Mouse (Mus musculus) myocyte (in vitro differentiated cells): ENCODE results near the gene Morn1. TPM values are rescaled to one million over a fixed set of nuclear protein-coding genes. Genes with fewer than 3 reads are reported as not detected.
A peak's percentile ranks its signal among the peaks of the same experiment; 100 is the strongest.

Experiments used
- H3K27me3 ChIP-seq: one replicate; pipeline ENCODE4 v1.6.1; 2011; ENCODE audit not compliant: control insufficient read depth, insufficient read depth, insufficient read length
- H3K36me3 ChIP-seq: one replicate; pipeline ENCODE4 v1.6.1; 2011; ENCODE audit not compliant: control insufficient read depth, insufficient read depth
- H3K4me2 ChIP-seq: one replicate; pipeline ENCODE4 v1.6.1; 2011; ENCODE audit warnings: low read depth, control low read depth
- H3K4me3 ChIP-seq: one replicate; pipeline ENCODE4 v1.5.1; 2011; ENCODE audit warnings: mild to moderate bottlenecking, control low read depth, moderate library complexity
- H3K79me2 ChIP-seq: one replicate; pipeline ENCODE4 v1.6.1; 2011; ENCODE audit not compliant: control insufficient read depth, insufficient read depth
- H3ac ChIP-seq: one replicate; pipeline ENCODE4 v1.6.1; 2011; ENCODE audit not compliant: control insufficient read depth, insufficient read length
- CEBPB ChIP-seq: IDR thresholded peaks from 2 replicates; pipeline ENCODE4 v1.6.1; 2011; ENCODE audit warnings: mild to moderate bottlenecking, moderate library complexity; ENCODE audit not compliant: poor library complexity, insufficient read depth, severe bottlenecking
- E2F4 ChIP-seq: IDR thresholded peaks from one replicate; pipeline ENCODE4 v1.6.1; 2011; ENCODE audit warnings: mild to moderate bottlenecking, control low read depth, moderate library complexity; ENCODE audit not compliant: insufficient read depth
- MAX ChIP-seq: IDR thresholded peaks from one replicate; pipeline ENCODE4 v1.6.1; 2011; ENCODE audit warnings: low read depth, mild to moderate bottlenecking, control low read depth
- MYOD1 ChIP-seq, 3 experiments: IDR thresholded peaks; one replicate each; pipeline ENCODE4 v1.6.1; 2011; ENCODE audit warnings: control low read depth in 2 of 3, low read depth in 2 of 3, mild to moderate bottlenecking in 2 of 3, moderate library complexity in 1 of 3; ENCODE audit not compliant: insufficient read length in 2 of 3, control insufficient read depth in 1 of 3
- MYOG ChIP-seq, 3 experiments: IDR thresholded peaks; one replicate each; pipeline ENCODE4 v1.6.1; 2011; ENCODE audit warnings: control low read depth in 2 of 3, low read depth in 2 of 3, mild to moderate bottlenecking in 2 of 3; ENCODE audit not compliant: insufficient read length in 2 of 3, control insufficient read depth in 1 of 3, insufficient read depth in 1 of 3
- POLR2A ChIP-seq: IDR thresholded peaks from one replicate; pipeline ENCODE4 v1.6.1; 2011; ENCODE audit warnings: low read depth, mild to moderate bottlenecking, control low read depth, moderate library complexity; ENCODE audit not compliant: insufficient read length
- POLR2AphosphoS2 ChIP-seq: IDR thresholded peaks from one replicate; pipeline ENCODE4 v1.6.1; 2011; ENCODE audit warnings: low read depth, control low read depth; ENCODE audit not compliant: insufficient read length
- REST ChIP-seq: IDR thresholded peaks from one replicate; pipeline ENCODE4 v1.6.1; 2011; ENCODE audit warnings: mild to moderate bottlenecking, control low read depth, moderate library complexity; ENCODE audit not compliant: insufficient read depth, insufficient read length
- SRF ChIP-seq: IDR thresholded peaks from one replicate; pipeline ENCODE4 v1.6.1; 2011; ENCODE audit warnings: low read depth; ENCODE audit not compliant: control insufficient read depth, insufficient read length
- TCF12 ChIP-seq: IDR thresholded peaks from one replicate; pipeline ENCODE4 v1.6.1; 2011; ENCODE audit warnings: mild to moderate bottlenecking, control low read depth; ENCODE audit not compliant: poor library complexity, insufficient read depth, severe bottlenecking
- TCF3 ChIP-seq: IDR thresholded peaks from one replicate; pipeline ENCODE4 v1.6.1; 2011; ENCODE audit warnings: low read depth, control low read depth; ENCODE audit not compliant: insufficient read length
- USF1 ChIP-seq: IDR thresholded peaks from one replicate; pipeline ENCODE4 v1.6.1; 2011; ENCODE audit warnings: low read depth, mild to moderate bottlenecking, control low read depth, moderate library complexity
- polyA plus RNA-seq: library from polyadenylated mRNA; unstranded; fragments of >200 nt; fragmentation: generic; extraction: Trizol; gene quantifications from one replicate; pipeline ENCODE4 v1.2.1, GENCODE M21; 2012; ENCODE audit warnings: missing spikeins

Gene Morn1
- polyA plus RNA-seq, 1 experiment: 2.6 TPM

GRCm38 (mm10) chr4:155151221-155151788, 64.9 kb downstream of the Morn1 start:
- Histone ChIP-seq H3K36me3 (peaks cover 10% of the 10 kb centered on the region), H3K27me3 (no peaks in the 10 kb centered on the region), H3K4me2 (peak overlapping the region; percentile 84), H3ac (no peak overlapping the region), H3K4me3 (peak overlapping the region; percentile 20), H3K79me2 (no peaks in the 10 kb centered on the region)
- TF ChIP-seq MAX (no peak), CEBPB (no peak), POLR2AphosphoS2 (peak; percentile 50), POLR2A (peak; percentile 26), MYOD1 (IDR thresholded peaks at IDR 0.05; ENCODE audit: control insufficient read depth in 1 of 3, insufficient read length in 2 of 3, low read depth in 2 of 3) (peak in 1 of 3 experiments; percentile 45)

GRCm38 (mm10) chr4:155151845-155152244, 65.5 kb downstream of the Morn1 start:
- Histone ChIP-seq H3K4me3 (peak overlapping the region; percentile 20), H3K4me2 (peak overlapping the region; percentile 84), H3K27me3 (no peaks in the 10 kb centered on the region), H3K36me3 (peaks cover 10% of the 10 kb centered on the region), H3ac (no peak overlapping the region), H3K79me2 (no peaks in the 10 kb centered on the region)
- no peak for TF ChIP-seq POLR2A
- peak; percentile 3 for TF ChIP-seq POLR2AphosphoS2

DNA sequence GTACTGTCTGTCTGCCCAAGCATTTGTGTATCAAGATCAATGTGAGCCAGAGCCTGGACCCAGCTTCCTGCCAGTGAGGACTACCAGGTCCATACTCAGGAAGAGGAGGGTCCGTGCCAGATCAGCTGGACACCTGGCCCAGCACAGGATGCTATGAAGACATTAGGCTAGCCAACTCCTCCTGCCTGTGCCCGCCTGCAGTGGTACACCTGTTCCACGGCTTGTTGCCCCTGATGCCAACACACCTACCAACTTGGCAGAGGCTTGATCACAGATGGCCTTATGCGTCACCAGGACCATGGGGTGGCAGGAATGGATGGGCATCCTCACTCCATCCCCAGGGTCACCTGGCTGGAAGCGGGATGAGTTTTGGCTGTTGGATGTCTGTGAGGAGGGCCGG, 66.1 kb downstream of the Morn1 start:
- no peaks in the 10 kb centered on the region for H3K27me3 ChIP-seq
- H3K4me3 ChIP-seq: no peak overlapping the region
- no peak overlapping the region for H3K4me2 ChIP-seq
- no peak overlapping the region for H3ac ChIP-seq
- no peaks in the 10 kb centered on the region for H3K79me2 ChIP-seq
- peak in 1 of 3 experiments; percentile 17 for TF ChIP-seq MYOG (IDR thresholded peaks at IDR 0.05; ENCODE audit: control insufficient read depth in 1 of 3, insufficient read depth in 1 of 3, insufficient read length in 2 of 3, low read depth in 2 of 3)
- TF ChIP-seq USF1: no peak
- peak in 1 of 3 experiments; percentile 69 for TF ChIP-seq MYOD1 (IDR thresholded peaks at IDR 0.05; ENCODE audit: control insufficient read depth in 1 of 3, insufficient read length in 2 of 3, low read depth in 2 of 3)
- TF ChIP-seq POLR2A: no peak
- H3K36me3 ChIP-seq: peaks cover 10% of the 10 kb centered on the region

DNA sequence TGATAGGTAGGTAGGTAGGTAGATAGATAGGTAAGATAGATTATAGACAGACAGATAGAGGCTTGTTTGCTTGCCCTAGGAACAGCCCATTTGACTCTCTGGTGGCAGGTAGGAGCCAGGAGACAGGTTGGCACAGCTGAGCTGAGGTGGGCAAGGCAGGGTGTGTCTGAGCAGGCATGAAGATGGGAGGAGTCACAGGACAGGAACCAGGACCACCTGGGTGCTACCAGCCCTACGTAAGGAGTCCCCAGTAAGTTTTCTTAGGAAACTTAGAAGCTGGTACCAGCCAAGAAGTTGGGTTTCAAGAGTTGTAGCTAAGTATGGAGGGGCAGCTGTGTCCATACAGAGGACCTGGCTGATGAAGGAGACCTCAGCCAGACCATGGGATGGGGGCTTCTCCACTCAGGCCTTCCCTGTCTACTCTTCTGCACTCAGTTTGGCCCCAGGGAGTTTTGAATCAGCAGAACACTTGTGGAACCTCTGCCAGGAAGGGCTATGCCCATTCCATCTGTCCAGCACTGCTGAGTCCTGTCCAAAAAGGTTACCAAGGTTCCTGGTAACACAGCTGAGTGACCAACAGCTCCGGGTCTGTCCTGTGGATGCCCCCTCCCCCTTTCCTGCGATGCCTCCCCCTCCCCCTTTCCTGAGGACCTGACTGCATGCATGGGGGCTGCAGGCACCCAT, 67.2 kb downstream of the Morn1 start:
- H3K4me3 ChIP-seq: no peak overlapping the region
- TF ChIP-seq MYOG (IDR thresholded peaks at IDR 0.05; ENCODE audit: control insufficient read depth in 1 of 3, insufficient read depth in 1 of 3, insufficient read length in 2 of 3, low read depth in 2 of 3) (no peak), TCF12 (no peak), E2F4 (no peak), SRF (no peak), POLR2A (no peak), REST (no peak), USF1 (no peak), TCF3 (no peak), MAX (no peak), POLR2AphosphoS2 (no peak), CEBPB (no peak), MYOD1 (IDR thresholded peaks at IDR 0.05; ENCODE audit: control insufficient read depth in 1 of 3, insufficient read length in 2 of 3, low read depth in 2 of 3) (no peak)
- no peak overlapping the region for H3K4me2 ChIP-seq
- H3K36me3 ChIP-seq: peaks cover 13% of the 10 kb centered on the region
- H3K27me3 ChIP-seq: no peaks in the 10 kb centered on the region
- no peaks in the 10 kb centered on the region for H3K79me2 ChIP-seq
- H3ac ChIP-seq: no peak overlapping the region

DNA sequence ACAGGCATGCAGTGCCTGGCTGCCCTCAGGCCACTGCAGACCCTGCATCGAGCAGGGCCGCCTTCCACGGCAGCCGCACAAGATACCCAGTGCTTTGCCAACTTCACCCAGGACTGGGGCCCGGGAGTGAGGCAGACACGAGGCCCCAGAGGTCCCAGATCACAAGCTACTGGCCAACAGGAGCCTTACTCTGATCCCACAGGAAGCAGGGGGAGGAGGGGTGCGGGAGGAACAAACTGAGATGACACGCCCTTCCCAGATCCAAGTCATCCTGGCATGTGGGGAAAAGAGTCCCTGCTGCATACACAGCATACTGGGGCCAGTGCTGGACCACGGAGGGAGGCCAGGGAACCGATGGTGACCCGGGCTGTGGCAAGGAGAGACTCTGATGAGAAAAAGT, 68.6 kb downstream of the Morn1 start:
- no peak for TF ChIP-seq MAX
- no peak for TF ChIP-seq REST
- TF ChIP-seq USF1: no peak
- TF ChIP-seq SRF: no peak
- no peak for TF ChIP-seq TCF12
- TF ChIP-seq POLR2A: peak; percentile 36
- no peak for TF ChIP-seq E2F4
- TF ChIP-seq POLR2AphosphoS2: peak; percentile 32
- no peak for TF ChIP-seq CEBPB
- TF ChIP-seq MYOG (IDR thresholded peaks at IDR 0.05; ENCODE audit: control insufficient read depth in 1 of 3, insufficient read depth in 1 of 3, insufficient read length in 2 of 3, low read depth in 2 of 3): peak in 1 of 3 experiments; percentile 40
- TF ChIP-seq MYOD1 (IDR thresholded peaks at IDR 0.05; ENCODE audit: control insufficient read depth in 1 of 3, insufficient read length in 2 of 3, low read depth in 2 of 3): peak in 1 of 3 experiments; percentile 17
- no peak for TF ChIP-seq TCF3
- peaks cover 27% of the 10 kb centered on the region for H3K36me3 ChIP-seq
- no peak overlapping the region for H3ac ChIP-seq
- no peaks in the 10 kb centered on the region for H3K27me3 ChIP-seq
- H3K4me2 ChIP-seq: peak overlapping the region; percentile 35
- H3K79me2 ChIP-seq: peaks cover 6% of the 10 kb centered on the region
- H3K4me3 ChIP-seq: no peak overlapping the region
